Mouse (Mus musculus): ENCODE data around the gene Lrrc1. TPM values are rescaled to one million over a fixed set of nuclear protein-coding genes. Genes with fewer than 3 reads are reported as not detected.
A peak's percentile ranks its signal among the peaks of the same experiment; 100 is the strongest.

Gene Lrrc1
- total and polyA plus RNA-seq, 3 experiments: 5.3 to 12.1 TPM; not detected in 1

- peak overlapping the region; percentile 25 to 35 for H3K4me3 ChIP-seq (ENCODE audit: control insufficient read depth in 1 of 2, insufficient read depth in 1 of 2, low read depth in 2 of 2, low read length in 2 of 2)
- DNase-seq (ENCODE audit: low read depth, low spot score): peak; percentile 94
- H3K9me3 ChIP-seq (replicated peaks; ENCODE audit: insufficient read depth, low read length): no peaks in the 10 kb centered on the region
- TF ChIP-seq MAX (IDR thresholded peaks at IDR 0.05; ENCODE audit: low read length) (no peak), EP300 (IDR thresholded peaks at IDR 0.05; ENCODE audit: low read depth in 1 of 2, low read length in 2 of 2) (peak; percentile 87 to 93), GATA1 (IDR thresholded peaks at IDR 0.05; ENCODE audit: low read depth, low read length) (peak; percentile 88), ETS1 (IDR thresholded peaks at IDR 0.05; ENCODE audit: low read depth, low read length) (peak; percentile 97), ZNF384 (IDR thresholded peaks at IDR 0.05; ENCODE audit: low read depth, low read length) (no peak), MXI1 (IDR thresholded peaks at IDR 0.05; ENCODE audit: low read depth, low read length) (peak; percentile 41; the same call in 1 of the 2 replicates), POLR2AphosphoS5 (IDR thresholded peaks at IDR 0.05; ENCODE audit: borderline replicate concordance, low read depth, low read length) (no peak), ZKSCAN1 (IDR thresholded peaks at IDR 0.05; ENCODE audit: low read depth, low read length) (no peak), NRF1 (IDR thresholded peaks at IDR 0.05; ENCODE audit: insufficient read depth, low read depth, low read length, poor library complexity, severe bottlenecking) (no peak), TAL1 (IDR thresholded peaks at IDR 0.05; ENCODE audit: low read length) (peak; percentile 80), TBP (IDR thresholded peaks at IDR 0.05; ENCODE audit: low read depth, low read length) (0 out of 2 replicates have a peak, but pooled peaks have one; percentile 27), SMC3 (IDR thresholded peaks at IDR 0.05; ENCODE audit: low read depth, low read length) (no peak), KAT2A (conservative IDR thresholded peaks at IDR 0.05; ENCODE audit: low read depth, low read length) (no peak), TCF12 (IDR thresholded peaks at IDR 0.05; ENCODE audit: low read depth, low read length) (peak; percentile 90), ZMIZ1 (IDR thresholded peaks at IDR 0.05; ENCODE audit: low read depth, low read length) (no peak), RCOR1 (IDR thresholded peaks at IDR 0.05; ENCODE audit: low read depth, low read length) (no peak; the same call in 1 of the 2 replicates), ZC3H11A (IDR thresholded peaks at IDR 0.05; ENCODE audit: low read depth, low read length) (no peak), MEF2A (IDR thresholded peaks at IDR 0.05; ENCODE audit: extremely low read depth, insufficient replicate concordance, low read depth, low read length, poor library complexity, severe bottlenecking) (no peak), UBTF (IDR thresholded peaks at IDR 0.05; ENCODE audit: borderline replicate concordance, insufficient read depth, low read depth, low read length) (no peak), SIN3A (IDR thresholded peaks at IDR 0.05; ENCODE audit: low read length) (peak; percentile 74), ELF1 (IDR thresholded peaks at IDR 0.05; ENCODE audit: low read depth, low read length) (no peak), GABPA (IDR thresholded peaks at IDR 0.05; ENCODE audit: low read depth, low read length) (no peak), CHD1 (IDR thresholded peaks at IDR 0.05; ENCODE audit: low read depth, low read length) (no peak), BHLHE40 (IDR thresholded peaks at IDR 0.05; ENCODE audit: borderline replicate concordance, low read depth, low read length) (peak; percentile 98)
- H3K27me3 ChIP-seq (ENCODE audit: control insufficient read depth in 1 of 2, insufficient read depth in 2 of 2, low read length in 2 of 2): no peaks in the 10 kb centered on the region
- H3K36me3 ChIP-seq (ENCODE audit: control insufficient read depth in 1 of 2, insufficient read depth in 2 of 2, low read length in 2 of 2): peaks cover 0 to 16% of the 10 kb centered on the region in 2 experiments; a peak in 3 of 4 replicates
- H3K27ac ChIP-seq (ENCODE audit: control insufficient read depth, low read depth, low read length): peak overlapping the region; percentile 95
- H3K9ac ChIP-seq (ENCODE audit: control insufficient read depth, low read depth, low read length, poor library complexity, severe bottlenecking): peak overlapping the region; percentile 61
- H3K79me2 ChIP-seq (ENCODE audit: control insufficient read depth, insufficient read depth, low read length, poor library complexity): no peaks in the 10 kb centered on the region
- H3K4me1 ChIP-seq (ENCODE audit: control insufficient read depth in 1 of 2, insufficient read depth in 2 of 2, low read length in 2 of 2): peaks cover 12 to 16% of the 10 kb centered on the region in 2 experiments
Measured at GRCm38 (mm10) chr9:77434965-77435364, 109.7 kb downstream of the Lrrc1 start.

All from MEL (cell line).